12 mouse cellular contexts compared by ENCODE assay signal in genomic region chr8:90659066-90659465, GRCm38 (mm10).
DNase-seq lines count a peak whose midpoint lies in the region; ATAC-seq lines count a peak whose summit lies in the region.
"Had no signal": no experiment of that assay in that cellular context is flagged by ENCODE, and none has a peak within 500 bp of the region (broad histone marks: within the 10 kb centered on the region; RNA-seq: fewer than 3 reads in every experiment).

No protein-coding gene starts in this region.

- H3K27me3 ChIP-seq in hindbrain, embryonic 10.5 days (ENCODE audit: insufficient read depth, poor library complexity, severe bottlenecking) = no peaks in the 10 kb centered on the region
- H3K27me3 ChIP-seq in midbrain, embryonic 14.5 days (ENCODE audit: control insufficient read depth, insufficient read depth, low read length) = no peaks in the 10 kb centered on the region

- H3K27ac ChIP-seq in hindbrain, embryonic 10.5 days = peak overlapping the region; percentile 73
- H3K27ac ChIP-seq in midbrain, embryonic 14.5 days (replicated peaks; ENCODE audit: low read depth, low read length) = no peak overlapping the region

- peaks cover 9% of the 10 kb centered on the region for H3K9me3 ChIP-seq in hindbrain, embryonic 10.5 days
- peaks cover 7% of the 10 kb centered on the region for H3K9me3 ChIP-seq in midbrain, embryonic 14.5 days (ENCODE audit: control insufficient read depth, low read length)

- H3K36me3 ChIP-seq in hindbrain, embryonic 10.5 days = no peaks in the 10 kb centered on the region
- no peaks in the 10 kb centered on the region for H3K36me3 ChIP-seq in midbrain, embryonic 14.5 days (ENCODE audit: control insufficient read depth, insufficient read depth, low read length)

- H3K4me2 ChIP-seq in midbrain, embryonic 14.5 days (ENCODE audit: low read length) = no peak overlapping the region

- ATAC-seq in midbrain, embryonic 14.5 days (ENCODE audit: low FRiP score, low TSS enrichment) = peak; percentile 37; the same call in 1 of the 2 replicates

- 13% methylated on average over 3 of the region's 3 CpGs for WGBS in hindbrain, embryonic 10.5 days
- WGBS in midbrain, embryonic 14.5 days = 5% methylated on average over 3 of the region's 3 CpGs

- peak; percentile 35 for DNase-seq in embryo, embryonic 10.5 days (ENCODE audit: low spot score)
- DNase-seq in embryo, embryonic 11 days = no peak
- DNase-seq in ZHBTc4 (ENCODE audit: low read depth, low spot score) (peak; percentile 14), MN1 (ENCODE audit: low spot score) (no peak)
- peak; percentile 38 for DNase-seq in hindbrain, embryonic 10.5 days (ENCODE audit: low spot score)
- peak; percentile 63 for DNase-seq in midbrain, embryonic 14.5 days
- DNase-seq in urinary bladder, postnatal 10 days (ENCODE audit: low spot score) = no peak
- no peak for DNase-seq in cerebellum, adult 8-10 months
- DNase-seq: adrenal gland, postnatal 36 days; cerebellum, postnatal 25 days; kidney, adult 18-20 months; thymus, postnatal 36 days had no signal

- no peak overlapping the region for H3K9ac ChIP-seq in midbrain, embryonic 14.5 days (replicated peaks; ENCODE audit: low read length)

- peaks cover 25% of the 10 kb centered on the region for H3K4me1 ChIP-seq in hindbrain, embryonic 10.5 days (replicated peaks)
- H3K4me1 ChIP-seq in midbrain, embryonic 14.5 days (ENCODE audit: control insufficient read depth, insufficient read depth, low read length) = peaks cover 7% of the 10 kb centered on the region

- H3K4me3 ChIP-seq in hindbrain, embryonic 10.5 days = no peak overlapping the region
- H3K4me3 ChIP-seq in midbrain, embryonic 14.5 days (replicated peaks; ENCODE audit: low read depth, low read length) = no peak overlapping the region

Comparison
In these comparisons a context has a peak if more than half of its experiments do, and no peak if none do; other contexts are left out.
1. DNase-seq: peak in embryo, embryonic 10.5 days (single experiment), ZHBTc4 (single experiment), hindbrain, embryonic 10.5 days (single experiment) and midbrain, embryonic 14.5 days (single experiment); none in embryo, embryonic 11 days (single experiment), MN1 (single experiment), urinary bladder, postnatal 10 days (single experiment) and cerebellum, adult 8-10 months (single experiment).